Mouse (Mus musculus) layer of hippocampus, adult 8-10 months (tissue): ENCODE measurements around the gene Sorbs1. TPM values are rescaled to one million over a fixed set of nuclear protein-coding genes. Genes with fewer than 3 reads are reported as not detected.

ENCODE experiments used
- DNase-seq, 2 experiments: peaks; one replicate each; pipeline ENCODE4 v3.0.0; 2022; ENCODE audit warnings: low spot score in 2 of 2
- total RNA-seq, 4 experiments: library from RNA; stranded (reverse); gene quantifications; 2 replicates each; pipeline ENCODE4 v1.2.4; 2022

Sorbs1 gene
- total RNA-seq, 4 experiments from 2014 or later: 208 to 272 (median 239) TPM

GRCm38 (mm10) chr19:40514376-40514775, 797 bp upstream of the Sorbs1 start:
- DNase-seq: no peak

- DNase-seq: no peak
Measured at GRCm38 (mm10) chr19:40512500-40513421, 818 bp downstream of the Sorbs1 start.

GRCm38 (mm10) chr19:40511679-40512309, 1.8 kb downstream of the Sorbs1 start:
- DNase-seq: no peak

- no peak for DNase-seq
Measured at GRCm38 (mm10) chr19:40511100-40511439, 2.5 kb downstream of the Sorbs1 start.

GRCm38 (mm10) chr19:40510387-40511099, 3.0 kb downstream of the Sorbs1 start:
- DNase-seq: peak in 1 of 2 experiments; percentile 36

- no peak for DNase-seq
Measured at GRCm38 (mm10) chr19:40509274-40509673, 4.3 kb downstream of the Sorbs1 start.

GRCm38 (mm10) chr19:40508851-40509250, 4.7 kb downstream of the Sorbs1 start:
- no peak for DNase-seq

- no peak for DNase-seq
Measured at GRCm38 (mm10) chr19:40506965-40507364, 6.6 kb downstream of the Sorbs1 start.

GRCm38 (mm10) chr19:40504336-40504735, 9.2 kb downstream of the Sorbs1 start:
- no peak for DNase-seq

- no peak for DNase-seq
Measured at GRCm38 (mm10) chr19:40499940-40500737, 13.4 kb downstream of the Sorbs1 start.

GRCm38 (mm10) chr19:40499141-40499540, 14.4 kb downstream of the Sorbs1 start:
- DNase-seq: peak; percentile 55 to 73

GRCm38 (mm10) chr19:40498162-40498725, 15.3 kb downstream of the Sorbs1 start:
- no peak for DNase-seq

- DNase-seq: no peak
Measured at GRCm38 (mm10) chr19:40496509-40497267, 16.9 kb downstream of the Sorbs1 start.

GRCm38 (mm10) chr19:40496071-40496470, 17.5 kb downstream of the Sorbs1 start:
- DNase-seq: no peak

- DNase-seq: no peak
Measured at GRCm38 (mm10) chr19:40492902-40493301, 20.7 kb downstream of the Sorbs1 start.

- DNase-seq: no peak
Measured at GRCm38 (mm10) chr19:40491442-40491841, 22.1 kb downstream of the Sorbs1 start.

- DNase-seq: no peak
Measured at GRCm38 (mm10) chr19:40490765-40491164, 22.8 kb downstream of the Sorbs1 start.

GRCm38 (mm10) chr19:40489633-40490032, 23.9 kb downstream of the Sorbs1 start:
- no peak for DNase-seq

- no peak for DNase-seq
Measured at GRCm38 (mm10) chr19:40488853-40489454, 24.6 kb downstream of the Sorbs1 start.

- no peak for DNase-seq
Measured at GRCm38 (mm10) chr19:40487561-40487960, 26.0 kb downstream of the Sorbs1 start.
